In the genomic region with DNA sequence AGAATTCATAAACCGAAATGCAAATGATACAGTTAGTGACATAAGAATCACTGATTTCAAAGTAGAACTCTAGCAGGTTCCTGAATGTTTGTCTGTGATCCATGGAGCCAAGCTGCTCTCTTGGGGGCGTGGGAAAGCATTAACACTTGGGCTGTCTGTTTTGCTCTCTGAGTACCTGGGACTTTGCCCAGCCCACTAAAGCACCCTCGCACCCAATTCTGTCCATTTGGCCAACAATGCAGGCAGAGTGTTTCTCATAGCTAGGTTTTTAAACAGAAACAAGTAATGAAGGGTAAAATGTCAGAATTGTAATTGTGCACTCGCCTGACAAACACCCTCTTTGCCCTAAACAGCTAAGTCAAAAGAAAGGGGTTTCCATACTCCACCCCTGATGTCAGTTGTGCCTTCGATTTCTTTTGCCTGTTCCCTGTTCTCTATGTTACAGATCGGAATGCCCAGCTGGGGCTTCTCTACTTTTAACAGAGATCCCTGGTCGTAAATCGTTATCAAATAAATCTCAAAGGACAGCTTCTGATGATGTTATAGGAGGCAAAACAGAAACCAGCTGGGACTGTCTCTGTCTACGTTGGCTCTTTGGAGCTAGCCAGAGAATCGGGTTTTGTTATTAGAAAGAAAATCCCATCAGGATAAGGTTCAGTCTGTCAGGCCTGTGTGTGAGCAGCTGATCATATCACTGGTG, we compare ENCODE assay signal across 10 mouse cellular contexts. TPM values are rescaled to one million over a fixed set of nuclear protein-coding genes. Genes with fewer than 3 reads are reported as not detected.
DNase-seq lines count a peak whose midpoint lies in the region; ATAC-seq and TF ChIP-seq lines count a peak whose summit lies in the region.
"Had no signal": no experiment of that assay in that cellular context is flagged by ENCODE, and none has a peak within 500 bp of the region (broad histone marks: within the 10 kb centered on the region; RNA-seq: fewer than 3 reads in every experiment).

No protein-coding gene starts in this region.

- H3K36me3 ChIP-seq in heart, postnatal 0 days (replicated peaks; ENCODE audit: control insufficient read depth, insufficient read depth, low read length): no peaks in the 10 kb centered on the region
- no peaks in the 10 kb centered on the region for H3K36me3 ChIP-seq in lung, embryonic 16.5 days (ENCODE audit: control insufficient read depth, insufficient read depth, low read length)
- H3K36me3 ChIP-seq in forebrain, postnatal 0 days (ENCODE audit: insufficient read depth): no peaks in the 10 kb centered on the region
- no peaks in the 10 kb centered on the region for H3K36me3 ChIP-seq in stomach, postnatal 0 days (ENCODE audit: control insufficient read depth, insufficient read depth, low read length)

- intact Hi-C loops in heart, postnatal 10 days (cut with DNase I): no loop called here

- peak overlapping the region; percentile 71 for H3K4me2 ChIP-seq in heart, postnatal 0 days (ENCODE audit: low read depth, low read length)
- H3K4me2 ChIP-seq in lung, embryonic 16.5 days (ENCODE audit: low read depth, low read length): peak overlapping the region; percentile 46
- peak overlapping the region; percentile 30 for H3K4me2 ChIP-seq in forebrain, postnatal 0 days (ENCODE audit: low read depth)
- peak overlapping the region; percentile 58 for H3K4me2 ChIP-seq in stomach, postnatal 0 days (replicated peaks; ENCODE audit: low read depth)

- no peak for DNase-seq in heart, postnatal 0 days (ENCODE audit: low spot score)
- no peak for DNase-seq in heart, postnatal 10 days
- DNase-seq in lung, postnatal 25 days (ENCODE audit: low spot score): no peak
- DNase-seq in forebrain, postnatal 0 days: peak; percentile 45
- DNase-seq in stomach, postnatal 0 days (ENCODE audit: low spot score): no peak
- DNase-seq in gastrocnemius, postnatal 25 days: no peak
- DNase-seq: cerebellum, adult 2 months had no signal

- no peak for ATAC-seq in heart, postnatal 0 days (ENCODE audit: insufficient read depth, low read depth)
- ATAC-seq in lung, embryonic 16.5 days (ENCODE audit: low read depth): peak; percentile 71
- no peak for ATAC-seq in forebrain, postnatal 0 days
- no peak for ATAC-seq in stomach, postnatal 0 days (ENCODE audit: low FRiP score, low TSS enrichment)
- ATAC-seq: inflammation-experienced regulatory T-cells, adult 6 months had no signal

- H3K9me3 ChIP-seq in heart, postnatal 0 days (replicated peaks; ENCODE audit: control insufficient read depth, low read length): no peaks in the 10 kb centered on the region
- no peaks in the 10 kb centered on the region for H3K9me3 ChIP-seq in lung, embryonic 16.5 days (ENCODE audit: control insufficient read depth, low read length)
- no peaks in the 10 kb centered on the region for H3K9me3 ChIP-seq in forebrain, postnatal 0 days (ENCODE audit: low read length)
- H3K9me3 ChIP-seq in stomach, postnatal 0 days (ENCODE audit: control insufficient read depth, low read length): no peaks in the 10 kb centered on the region
- H3K9me3 ChIP-seq: megakaryocyte, embryonic 14.5 days had no signal

- no peak for TF ChIP-seq CTCF in heart, postnatal 0 days (IDR thresholded peaks at IDR 0.05; ENCODE audit: low read depth)
- no peak for TF ChIP-seq CTCF in forebrain, postnatal 0 days (IDR thresholded peaks at IDR 0.05; ENCODE audit: low read depth)
- no peak for TF ChIP-seq CTCF in stomach, postnatal 0 days (IDR thresholded peaks at IDR 0.05; ENCODE audit: low read depth)

- H3K4me1 ChIP-seq in heart, postnatal 0 days (ENCODE audit: control insufficient read depth, insufficient read depth): peaks cover 45% of the 10 kb centered on the region
- H3K4me1 ChIP-seq in lung, embryonic 16.5 days (replicated peaks; ENCODE audit: control insufficient read depth, insufficient read depth, low read length): peaks cover 9% of the 10 kb centered on the region
- H3K4me1 ChIP-seq in forebrain, postnatal 0 days (ENCODE audit: insufficient read depth): no peaks in the 10 kb centered on the region
- no peaks in the 10 kb centered on the region for H3K4me1 ChIP-seq in stomach, postnatal 0 days (replicated peaks; ENCODE audit: control insufficient read depth, insufficient read depth)

- TF ChIP-seq EP300 in heart, postnatal 0 days (IDR thresholded peaks at IDR 0.05; ENCODE audit: low read depth): no peak
- TF ChIP-seq EP300 in stomach, postnatal 0 days (optimal IDR thresholded peaks at IDR 0.05): no peak

- no peak overlapping the region for H3K27ac ChIP-seq in heart, postnatal 0 days (ENCODE audit: low read depth)
- peak overlapping the region; percentile 4; the same call in 1 of the 2 replicates for H3K27ac ChIP-seq in lung, embryonic 16.5 days (ENCODE audit: low read length)
- H3K27ac ChIP-seq in forebrain, postnatal 0 days (ENCODE audit: low read depth, low read length): no peak overlapping the region
- H3K27ac ChIP-seq in stomach, postnatal 0 days (replicated peaks): peak overlapping the region; percentile 30; the same call in 1 of the 2 replicates

- peak overlapping the region; percentile 47 for H3K4me3 ChIP-seq in heart, postnatal 0 days (ENCODE audit: low read depth, low read length)
- peak overlapping the region; percentile 26 for H3K4me3 ChIP-seq in lung, embryonic 16.5 days (ENCODE audit: low read length)
- no peak overlapping the region for H3K4me3 ChIP-seq in forebrain, postnatal 0 days (ENCODE audit: low read depth, low read length)
- H3K4me3 ChIP-seq in stomach, postnatal 0 days (ENCODE audit: low read depth, low read length): peak overlapping the region; percentile 28
- H3K4me3 ChIP-seq: megakaryocyte, embryonic 14.5 days had no signal

- H3K9ac ChIP-seq in heart, postnatal 0 days (replicated peaks; ENCODE audit: low read depth, low read length): peak overlapping the region; percentile 9; the same call in 1 of the 2 replicates
- H3K9ac ChIP-seq in lung, embryonic 16.5 days (ENCODE audit: low read length): 0 out of 2 replicates have a peak overlapping the region, but pooled peaks have one; percentile 19
- H3K9ac ChIP-seq in forebrain, postnatal 0 days: no peak overlapping the region
- 0 out of 2 replicates have a peak overlapping the region, but pooled peaks have one; percentile 32 for H3K9ac ChIP-seq in stomach, postnatal 0 days (ENCODE audit: low read length)

- no peaks in the 10 kb centered on the region for H3K27me3 ChIP-seq in heart, postnatal 0 days (ENCODE audit: control insufficient read depth, insufficient read depth, low read length)
- H3K27me3 ChIP-seq in lung, embryonic 16.5 days (ENCODE audit: control insufficient read depth, insufficient read depth, low read depth, low read length): no peaks in the 10 kb centered on the region
- H3K27me3 ChIP-seq in forebrain, postnatal 0 days (ENCODE audit: insufficient read depth, low read length): no peaks in the 10 kb centered on the region
- H3K27me3 ChIP-seq in stomach, postnatal 0 days (ENCODE audit: control insufficient read depth, insufficient read depth, low read length): no peaks in the 10 kb centered on the region

- 65% methylated on average over 10 of the region's 10 CpGs for WGBS in heart, postnatal 0 days
- WGBS in lung, embryonic 16.5 days: 46% methylated on average over 10 of the region's 10 CpGs
- 37% methylated on average over 10 of the region's 10 CpGs for WGBS in forebrain, postnatal 0 days
- 40% methylated on average over 10 of the region's 10 CpGs for WGBS in stomach, postnatal 0 days

RNA-seq across cellular contexts. Expression of a gene that starts 5.1 kb away (rescaled TPM):
- 61.4 and 70.2 TPM in 2 replicates for total RNA-seq in heart, postnatal 0 days (2014; rRNA removed; ENCODE audit: low replicate concordance)
- 75.3 and 75.8 TPM in 2 replicates for polyA plus RNA-seq in heart, postnatal 0 days (2015; fragmentation: Nextera tagmentation; extraction: Ambion mirVana)
- total RNA-seq in heart, postnatal 10 days (2021): 100 to 1,000 TPM; 123 to 128 TPM
- 66.5 and 76.3 TPM in 2 replicates for polyA plus RNA-seq in lung, embryonic 16.5 days (2015; fragmentation: Nextera tagmentation; extraction: Ambion mirVana)
- 11.5 and 15.9 TPM in 2 replicates for total RNA-seq in forebrain, postnatal 0 days (2014; rRNA removed)
- polyA plus RNA-seq in forebrain, postnatal 0 days (2015; fragmentation: Nextera tagmentation; extraction: Ambion mirVana): 19.5 and 22.4 TPM in 2 replicates
- polyA plus RNA-seq in stomach, postnatal 0 days (2015; fragmentation: Nextera tagmentation; extraction: Ambion mirVana): 51.9 and 56.1 TPM in 2 replicates
- 10 to 100 TPM; 25.1 to 75.4 TPM for total RNA-seq in gastrocnemius, postnatal 25 days (2021)

Comparison
In these comparisons a context has a peak if more than half of its experiments do, and no peak if none do; other contexts are left out.
1. H3K27ac ChIP-seq: peak in lung, embryonic 16.5 days (single experiment) and stomach, postnatal 0 days (single experiment); none in heart, postnatal 0 days (single experiment) and forebrain, postnatal 0 days (single experiment).
2. Peak in every context shown above with its lines, with median percentiles within 50 percentile points of each other: H3K4me2 ChIP-seq.